Mouse (Mus musculus) heart, embryonic 14.5 days (tissue): ENCODE results near the gene Brf1. TPM values are rescaled to one million over a fixed set of nuclear protein-coding genes. Genes with fewer than 3 reads are reported as not detected.

Source experiments
- ATAC-seq: fragments of 200-750 bp; cut with Nextera tagmentation; 2 replicates; pipeline ENCODE4 v1.8.0; 2017; ENCODE audit warnings: low read depth, moderate TSS enrichment; ENCODE audit not compliant: insufficient number of reproducible peaks, insufficient read depth, low FRiP score
- H3K27ac ChIP-seq, 2 experiments: fragments of 200-500 bp in 1 of 2; fragments of 300-500 bp in 1 of 2; sonication (generic) in 1 of 2; replicated peaks in 1 of 2; 2 replicates each; pipeline ENCODE4 v1.5.1; 2012 to 2014; ENCODE audit warnings: low read depth in 2 of 2, low read length in 2 of 2, control low read depth in 1 of 2, mild to moderate bottlenecking in 1 of 2, mixed read lengths in 1 of 2; ENCODE audit not compliant: control insufficient read depth in 1 of 2, insufficient read depth in 1 of 2
- H3K27me3 ChIP-seq: fragments of 300-500 bp; sonication (generic); 2 replicates; pipeline ENCODE4 v1.6.1; 2014; ENCODE audit warnings: mild to moderate bottlenecking, low read length, control low read depth; ENCODE audit not compliant: control insufficient read depth, insufficient read depth
- H3K36me3 ChIP-seq: fragments of 300-500 bp; sonication (generic); 2 replicates; pipeline ENCODE4 v1.6.1; 2014; ENCODE audit warnings: mild to moderate bottlenecking, control low read depth, low read length, mixed read lengths; ENCODE audit not compliant: control insufficient read depth, insufficient read depth
- H3K4me1 ChIP-seq, 2 experiments: fragments of 200-500 bp in 1 of 2; fragments of 300-500 bp in 1 of 2; sonication (generic) in 1 of 2; 2 replicates each; pipeline ENCODE4 v1.6.1; 2012 to 2014; ENCODE audit warnings: low read length in 2 of 2, control low read depth in 1 of 2, mixed read lengths in 1 of 2; ENCODE audit not compliant: control insufficient read depth in 2 of 2, insufficient read depth in 2 of 2
- H3K4me2 ChIP-seq: fragments of 300-500 bp; sonication (generic); 2 replicates; pipeline ENCODE4 v1.6.1; 2014; ENCODE audit warnings: mild to moderate bottlenecking, low read length
- H3K4me3 ChIP-seq, 2 experiments: fragments of 200-500 bp in 1 of 2; fragments of 300-500 bp in 1 of 2; sonication (generic) in 1 of 2; 2 replicates each; pipeline ENCODE4 v1.5.1; 2012 to 2014; ENCODE audit warnings: low read length in 2 of 2, mild to moderate bottlenecking in 2 of 2, control low read depth in 1 of 2, low read depth in 1 of 2, moderate library complexity in 1 of 2; ENCODE audit not compliant: control insufficient read depth in 1 of 2, insufficient read depth in 1 of 2
- H3K9ac ChIP-seq: fragments of 300-500 bp; sonication (generic); 2 replicates; pipeline ENCODE4 v1.6.1; 2014; ENCODE audit warnings: mild to moderate bottlenecking, low read length
- H3K9me3 ChIP-seq: fragments of 300-500 bp; sonication (generic); 2 replicates; pipeline ENCODE4 v1.6.1; 2016; ENCODE audit warnings: low read length, control low read depth; ENCODE audit not compliant: control insufficient read depth
- WGBS: fragments of 180-500 bp; shearing (Covaris S2); extraction: QIAGEN DNeasy Blood & Tissue Kit; methylation state at CpG from one replicate; pipeline ENCODE4 v1.1.7; 2014; 5-methylcytosine and 5-hydroxymethylcytosine counted together
- polyA plus RNA-seq: library from polyadenylated mRNA; unstranded; fragments of >200 nt; fragmentation: Nextera tagmentation; extraction: Ambion mirVana; gene quantifications from 2 replicates; pipeline ENCODE4 v1.2.1, GENCODE M21; 2014

Brf1 gene
- polyA plus RNA-seq, 1 experiment from 2014 or later, result 40.5 TPM

DNA sequence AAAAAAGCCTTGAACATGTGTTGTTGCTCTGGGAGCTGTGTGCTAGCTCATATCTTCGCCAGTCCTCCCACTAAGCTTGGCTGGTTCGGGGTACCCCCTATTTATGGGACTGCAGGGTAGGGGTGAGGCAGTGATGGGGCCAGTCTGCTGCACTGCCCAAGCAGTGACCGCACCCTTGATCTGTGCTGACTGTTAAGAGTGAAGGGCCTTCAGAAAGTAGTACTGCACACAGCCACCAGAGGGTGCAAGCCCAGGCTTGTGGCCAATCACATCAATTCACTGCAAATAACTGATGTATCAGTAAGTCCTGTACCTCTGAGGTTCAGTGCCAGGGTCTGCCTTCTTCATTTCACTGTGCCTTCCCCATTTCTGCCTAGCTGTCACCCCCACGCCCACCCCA, 44.7 kb downstream of the Brf1 start:
- no peak overlapping the region for H3K4me3 ChIP-seq
- H3K4me1 ChIP-seq, result peaks cover 36 to 37% of the 10 kb centered on the region in 2 experiments
- no peaks in the 10 kb centered on the region for H3K27me3 ChIP-seq
- ATAC-seq, result no peak
- H3K36me3 ChIP-seq, result peaks cover 21% of the 10 kb centered on the region
- H3K27ac ChIP-seq, result no peak overlapping the region
- no peak overlapping the region for H3K9ac ChIP-seq
- no peak overlapping the region for H3K4me2 ChIP-seq
- 42% methylated on average over 4 of the region's 4 CpGs for WGBS
- no peaks in the 10 kb centered on the region for H3K9me3 ChIP-seq

DNA sequence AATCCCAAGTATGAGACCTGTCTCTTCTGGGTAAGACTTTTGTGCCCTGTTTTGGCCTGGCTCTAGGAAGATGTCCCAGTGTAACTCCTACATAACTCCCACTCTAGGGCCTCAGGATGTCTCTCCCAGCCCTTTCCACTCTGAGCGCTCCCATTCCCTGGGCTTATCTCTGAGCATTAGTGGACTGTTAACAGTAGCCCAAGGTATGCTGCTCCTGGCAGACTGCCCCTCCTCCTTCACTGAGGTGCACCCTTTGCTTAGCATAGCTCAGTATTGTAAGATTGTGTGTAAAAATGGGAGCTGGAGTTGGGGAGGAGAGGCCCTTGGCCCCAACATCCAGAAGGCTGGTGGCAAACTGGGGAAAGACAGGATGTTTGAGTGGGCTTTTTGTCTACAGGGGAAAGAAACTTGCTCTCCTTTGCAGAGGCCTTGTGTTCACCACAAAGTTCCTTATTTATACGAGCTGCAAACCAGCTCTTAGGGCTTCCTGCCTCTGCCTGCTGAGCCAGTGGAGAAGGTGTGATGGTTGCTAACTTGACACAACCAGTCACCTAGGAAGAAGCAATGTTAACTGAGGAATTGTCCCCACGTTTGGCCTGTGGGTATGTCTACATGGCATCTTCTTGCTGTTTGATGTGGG, 47.5 kb downstream of the Brf1 start:
- Histone ChIP-seq H3K27ac (peak overlapping the region; percentile 46 to 54), H3K4me3 (no peak overlapping the region), H3K9me3 (no peaks in the 10 kb centered on the region), H3K9ac (no peak overlapping the region), H3K36me3 (0 out of 2 replicates have a peak, but pooled peaks cover 4% of the 10 kb centered on the region), H3K4me1 (peaks cover 35 to 38% of the 10 kb centered on the region in 2 experiments), H3K4me2 (0 out of 2 replicates have a peak overlapping the region, but pooled peaks have one; percentile 15), H3K27me3 (peaks cover 4% of the 10 kb centered on the region; the same call in 1 of the 2 replicates)
- ATAC-seq, result no peak
- 39% methylated on average over 3 of the region's 3 CpGs for WGBS

DNA sequence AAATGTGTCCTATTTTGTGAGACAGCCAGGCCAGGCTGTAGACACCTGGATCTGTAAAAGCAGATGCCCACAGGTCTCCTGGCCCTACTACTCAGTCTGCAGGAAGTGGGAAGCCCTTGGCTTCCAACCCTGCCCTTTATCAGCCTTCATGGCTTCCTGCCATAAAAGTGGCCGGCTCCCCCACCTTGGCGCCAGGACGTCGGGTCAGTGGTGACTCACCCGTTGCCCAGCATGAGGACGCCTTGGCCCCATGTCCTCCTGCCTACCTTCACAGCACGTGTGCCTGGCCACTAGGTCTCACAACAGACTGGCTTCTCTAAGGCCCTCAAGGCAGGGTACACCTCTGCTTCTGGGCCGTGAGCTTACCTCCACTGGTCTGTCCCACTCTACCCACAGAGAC, 48.1 kb downstream of the Brf1 start:
- Histone ChIP-seq H3K36me3 (0 out of 2 replicates have a peak, but pooled peaks cover 4% of the 10 kb centered on the region), H3K4me1 (peaks cover 32 to 36% of the 10 kb centered on the region in 2 experiments), H3K4me3 (no peak overlapping the region), H3K4me2 (0 out of 2 replicates have a peak overlapping the region, but pooled peaks have one; percentile 15), H3K9ac (no peak overlapping the region), H3K9me3 (no peaks in the 10 kb centered on the region), H3K27ac (peak overlapping the region; percentile 46 to 54), H3K27me3 (peaks cover 4% of the 10 kb centered on the region; the same call in 1 of the 2 replicates)
- peak; percentile 33 for ATAC-seq
- 33% methylated on average over 8 of the region's 8 CpGs for WGBS

DNA sequence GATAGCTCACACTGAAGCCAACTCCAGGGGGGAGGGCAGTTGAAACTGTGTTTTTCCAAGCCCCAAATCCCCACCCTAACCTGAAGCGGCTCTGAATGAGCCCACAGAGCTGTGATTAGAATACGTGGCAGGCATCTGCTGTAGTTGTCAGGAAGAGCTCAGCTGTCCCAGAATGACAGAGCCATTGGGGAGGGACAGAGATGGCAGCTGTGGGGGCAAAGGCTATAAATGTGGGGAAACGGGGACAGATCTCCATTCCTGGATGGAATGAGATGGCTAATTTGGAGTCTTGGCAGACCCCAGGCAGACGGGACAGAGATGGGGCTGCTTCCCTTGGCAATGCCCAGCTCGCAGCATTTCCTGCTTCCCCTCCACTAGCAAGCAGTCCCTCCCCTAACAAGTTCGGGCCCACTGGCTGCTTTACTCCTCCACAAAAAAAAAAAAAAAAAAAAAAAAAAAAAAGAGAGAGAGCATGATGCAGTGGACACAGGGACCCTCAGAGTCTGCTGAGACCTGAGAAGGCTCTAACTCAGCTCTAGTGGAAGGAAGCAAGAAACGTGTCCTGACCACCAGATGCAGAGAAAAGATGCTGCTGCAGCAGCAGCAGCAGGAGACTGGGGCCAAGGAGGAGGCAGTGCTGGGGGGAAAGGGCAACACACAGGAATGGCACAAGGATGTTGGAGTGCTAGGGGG, 49.2 kb downstream of the Brf1 start:
- Histone ChIP-seq H3K36me3 (0 out of 2 replicates have a peak, but pooled peaks cover 4% of the 10 kb centered on the region), H3K9ac (peak overlapping the region; percentile 80; the same call in 1 of the 2 replicates), H3K4me1 (peaks cover 32 to 36% of the 10 kb centered on the region in 2 experiments), H3K4me3 (peak overlapping the region in 1 of 2 experiments; percentile 63; a peak in 1 of 4 replicates), H3K4me2 (peak overlapping the region; percentile 99), H3K27ac (peak overlapping the region; percentile 60 to 79), H3K27me3 (peaks cover 4% of the 10 kb centered on the region; the same call in 1 of the 2 replicates), H3K9me3 (no peaks in the 10 kb centered on the region)
- ATAC-seq, result no peak
- 19% methylated on average over 7 of the region's 7 CpGs for WGBS

DNA sequence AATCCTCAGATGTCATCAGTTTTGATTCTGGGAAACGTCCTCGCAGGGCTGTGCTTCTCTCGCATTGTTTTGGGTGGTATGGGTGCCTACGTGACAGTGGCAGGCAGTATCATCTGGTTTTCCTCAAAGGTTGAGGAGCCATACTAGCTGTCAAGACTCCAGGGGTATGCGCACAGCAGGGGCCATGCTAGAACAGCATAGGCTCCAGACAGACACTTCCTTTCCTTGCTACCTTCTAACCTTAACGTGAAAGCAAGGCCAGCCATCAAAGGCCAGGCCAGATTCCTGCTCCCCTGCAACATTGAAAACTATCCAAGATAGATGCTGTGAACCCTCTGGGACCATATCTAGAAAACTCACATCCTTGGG, 49.8 kb downstream of the Brf1 start:
- Histone ChIP-seq H3K4me1 (peaks cover 32 to 35% of the 10 kb centered on the region in 2 experiments), H3K9me3 (no peaks in the 10 kb centered on the region)
- ATAC-seq, result no peak

DNA sequence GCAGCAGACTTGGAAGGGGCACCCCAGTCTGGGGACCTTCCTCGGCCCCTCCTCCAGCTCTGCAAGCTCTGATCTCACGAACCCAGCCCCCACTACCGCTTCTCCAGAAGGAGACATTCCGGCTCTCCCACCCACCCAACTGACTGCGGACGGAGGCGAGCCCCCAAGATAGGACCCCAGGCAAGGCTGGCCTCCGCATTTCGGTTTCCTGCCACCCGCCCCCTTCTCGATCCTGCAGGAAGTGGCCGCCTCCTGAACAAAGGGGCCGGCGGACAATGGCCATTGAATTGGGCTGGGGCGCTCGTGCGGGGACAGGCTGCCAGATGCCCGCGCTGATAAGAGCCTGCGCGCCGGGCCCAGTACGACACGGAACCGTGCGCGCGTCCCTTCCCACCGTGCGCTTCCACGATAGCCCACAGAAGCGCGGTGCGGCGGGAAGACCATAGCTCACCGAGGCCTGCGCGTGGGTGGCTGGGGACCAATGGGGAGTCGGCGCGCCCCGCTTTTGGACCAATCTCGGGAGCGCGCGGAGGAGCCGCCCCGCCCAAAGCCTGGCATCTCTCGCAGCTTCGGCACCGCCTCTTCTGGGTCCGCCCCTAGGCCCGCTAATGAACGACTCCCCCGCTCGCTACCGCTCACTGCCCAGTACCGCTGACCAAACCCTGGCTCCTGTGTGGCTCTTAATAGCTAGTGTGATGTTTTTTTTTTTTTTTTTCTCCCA, 50.3 kb downstream of the Brf1 start:
- H3K4me2 ChIP-seq, result peak overlapping the region; percentile 99
- H3K36me3 ChIP-seq, result 0 out of 2 replicates have a peak, but pooled peaks cover 4% of the 10 kb centered on the region
- H3K27ac ChIP-seq, result peak overlapping the region; percentile 60 to 79
- peak overlapping the region; percentile 55 to 63 for H3K4me3 ChIP-seq
- ATAC-seq, result peak; percentile 64
- H3K27me3 ChIP-seq, result peaks cover 4% of the 10 kb centered on the region; the same call in 1 of the 2 replicates
- peak overlapping the region; percentile 80 for H3K9ac ChIP-seq
- H3K9me3 ChIP-seq, result no peaks in the 10 kb centered on the region
- WGBS, result under 1% methylated on average over 57 of the region's 58 CpGs
- H3K4me1 ChIP-seq, result peaks cover 32 to 34% of the 10 kb centered on the region in 2 experiments

More for the DNA sequence above, 49.8 kb downstream of the Brf1 start:
- H3K9ac ChIP-seq, result peak overlapping the region; percentile 80
- peak overlapping the region; percentile 60 to 79 for H3K27ac ChIP-seq
- peaks cover 4% of the 10 kb centered on the region; the same call in 1 of the 2 replicates for H3K27me3 ChIP-seq
- WGBS, result 2% methylated on average over 6 of the region's 6 CpGs
- peak overlapping the region; percentile 99 for H3K4me2 ChIP-seq
- H3K4me3 ChIP-seq, result peak overlapping the region; percentile 55 to 63
- 0 out of 2 replicates have a peak, but pooled peaks cover 4% of the 10 kb centered on the region for H3K36me3 ChIP-seq

DNA sequence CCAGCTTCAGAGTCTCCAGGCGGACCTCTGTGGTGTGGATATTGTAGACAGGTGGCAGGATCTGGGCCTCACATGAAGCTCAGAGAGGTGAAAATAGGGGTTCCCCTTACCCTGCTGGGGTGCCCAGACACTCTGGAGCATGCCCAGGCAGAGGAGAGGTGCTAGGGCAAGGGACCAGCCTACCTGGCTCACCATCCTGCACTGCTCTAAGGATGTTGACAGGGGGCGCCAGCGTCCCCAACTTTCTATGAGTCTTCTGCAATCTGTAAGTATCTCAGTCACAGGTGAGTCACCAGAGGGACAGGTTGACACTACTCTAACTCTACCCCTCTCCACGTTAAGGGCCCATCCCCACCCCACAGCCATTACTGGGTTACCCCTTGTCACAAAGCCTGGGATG, 53.2 kb downstream of the Brf1 start:
- no peaks in the 10 kb centered on the region for H3K36me3 ChIP-seq
- H3K9ac ChIP-seq, result no peak overlapping the region
- no peak for ATAC-seq
- peak overlapping the region in 1 of 2 experiments; percentile 67; a peak in 2 of 4 replicates for H3K27ac ChIP-seq
- WGBS, result 26% methylated on average over 4 of the region's 4 CpGs
- no peak overlapping the region for H3K4me3 ChIP-seq
- no peaks in the 10 kb centered on the region for H3K9me3 ChIP-seq
- no peak overlapping the region for H3K4me2 ChIP-seq
- H3K27me3 ChIP-seq, result peaks cover 4% of the 10 kb centered on the region; the same call in 1 of the 2 replicates
- H3K4me1 ChIP-seq, result peaks cover 22% of the 10 kb centered on the region in 2 experiments
